Mouse (Mus musculus): ENCODE results near the gene Prkn. TPM values are rescaled to one million over a fixed set of nuclear protein-coding genes. Genes with fewer than 3 reads are reported as not detected.

The Prkn gene
- polyA plus RNA-seq, 1 experiment from 2014 or later: 5.7 TPM

GRCm38 (mm10) chr17:12082201-12082600 is 1242.0 kb downstream of the Prkn start:
- Histone ChIP-seq H3K9me3 (ENCODE audit: control insufficient read depth, low read length) (no peaks in the 10 kb centered on the region), H3K4me1 (ENCODE audit: control insufficient read depth, insufficient read depth, low read depth, low read length) (no peaks in the 10 kb centered on the region), H3K36me3 (ENCODE audit: control insufficient read depth, insufficient read depth, low read length) (no peaks in the 10 kb centered on the region), H3K9ac (ENCODE audit: low read depth, low read length) (no peak overlapping the region), H3K4me3 (ENCODE audit: low read length) (no peak overlapping the region), H3K27ac (ENCODE audit: low read depth, low read length) (no peak overlapping the region), H3K27me3 (replicated peaks; ENCODE audit: control insufficient read depth, insufficient read depth, low read length) (no peaks in the 10 kb centered on the region), H3K4me2 (ENCODE audit: low read length) (no peak overlapping the region)
- no peak for ATAC-seq
- 94% methylated on average over 5 of the region's 5 CpGs for WGBS

GRCm38 (mm10) chr17:12090261-12090927 is 1250.2 kb downstream of the Prkn start:
- Histone ChIP-seq H3K27me3 (replicated peaks; ENCODE audit: control insufficient read depth, insufficient read depth, low read length) (no peaks in the 10 kb centered on the region), H3K4me3 (ENCODE audit: low read length) (no peak overlapping the region), H3K9me3 (ENCODE audit: control insufficient read depth, low read length) (no peaks in the 10 kb centered on the region), H3K4me2 (ENCODE audit: low read length) (no peak overlapping the region), H3K4me1 (ENCODE audit: control insufficient read depth, insufficient read depth, low read depth, low read length) (no peaks in the 10 kb centered on the region), H3K27ac (ENCODE audit: low read depth, low read length) (no peak overlapping the region), H3K9ac (ENCODE audit: low read depth, low read length) (no peak overlapping the region), H3K36me3 (ENCODE audit: control insufficient read depth, insufficient read depth, low read length) (no peaks in the 10 kb centered on the region)
- ATAC-seq: peak; percentile 79
- 51% methylated on average over 5 of the region's 5 CpGs for WGBS

GRCm38 (mm10) chr17:12092901-12093564 is 1252.8 kb downstream of the Prkn start:
- 56% methylated on average over 6 of the region's 6 CpGs for WGBS
- H3K9ac ChIP-seq (ENCODE audit: low read depth, low read length): no peak overlapping the region
- no peaks in the 10 kb centered on the region for H3K36me3 ChIP-seq (ENCODE audit: control insufficient read depth, insufficient read depth, low read length)
- H3K4me2 ChIP-seq (ENCODE audit: low read length): no peak overlapping the region
- H3K27ac ChIP-seq (ENCODE audit: low read depth, low read length): no peak overlapping the region
- no peaks in the 10 kb centered on the region for H3K4me1 ChIP-seq (ENCODE audit: control insufficient read depth, insufficient read depth, low read depth, low read length)
- H3K4me3 ChIP-seq (ENCODE audit: low read length): no peak overlapping the region
- peak; percentile 67 for ATAC-seq
- no peaks in the 10 kb centered on the region for H3K27me3 ChIP-seq (replicated peaks; ENCODE audit: control insufficient read depth, insufficient read depth, low read length)
- no peaks in the 10 kb centered on the region for H3K9me3 ChIP-seq (ENCODE audit: control insufficient read depth, low read length)

GRCm38 (mm10) chr17:12094016-12094415 is 1253.8 kb downstream of the Prkn start:
- ATAC-seq: no peak
- Histone ChIP-seq H3K4me1 (ENCODE audit: control insufficient read depth, insufficient read depth, low read depth, low read length) (no peaks in the 10 kb centered on the region), H3K27me3 (replicated peaks; ENCODE audit: control insufficient read depth, insufficient read depth, low read length) (no peaks in the 10 kb centered on the region), H3K4me3 (ENCODE audit: low read length) (no peak overlapping the region), H3K9ac (ENCODE audit: low read depth, low read length) (no peak overlapping the region), H3K36me3 (ENCODE audit: control insufficient read depth, insufficient read depth, low read length) (no peaks in the 10 kb centered on the region), H3K27ac (ENCODE audit: low read depth, low read length) (no peak overlapping the region), H3K4me2 (ENCODE audit: low read length) (no peak overlapping the region), H3K9me3 (ENCODE audit: control insufficient read depth, low read length) (no peaks in the 10 kb centered on the region)
- 95% methylated on average over 1 of the region's 1 CpGs for WGBS

DNA sequence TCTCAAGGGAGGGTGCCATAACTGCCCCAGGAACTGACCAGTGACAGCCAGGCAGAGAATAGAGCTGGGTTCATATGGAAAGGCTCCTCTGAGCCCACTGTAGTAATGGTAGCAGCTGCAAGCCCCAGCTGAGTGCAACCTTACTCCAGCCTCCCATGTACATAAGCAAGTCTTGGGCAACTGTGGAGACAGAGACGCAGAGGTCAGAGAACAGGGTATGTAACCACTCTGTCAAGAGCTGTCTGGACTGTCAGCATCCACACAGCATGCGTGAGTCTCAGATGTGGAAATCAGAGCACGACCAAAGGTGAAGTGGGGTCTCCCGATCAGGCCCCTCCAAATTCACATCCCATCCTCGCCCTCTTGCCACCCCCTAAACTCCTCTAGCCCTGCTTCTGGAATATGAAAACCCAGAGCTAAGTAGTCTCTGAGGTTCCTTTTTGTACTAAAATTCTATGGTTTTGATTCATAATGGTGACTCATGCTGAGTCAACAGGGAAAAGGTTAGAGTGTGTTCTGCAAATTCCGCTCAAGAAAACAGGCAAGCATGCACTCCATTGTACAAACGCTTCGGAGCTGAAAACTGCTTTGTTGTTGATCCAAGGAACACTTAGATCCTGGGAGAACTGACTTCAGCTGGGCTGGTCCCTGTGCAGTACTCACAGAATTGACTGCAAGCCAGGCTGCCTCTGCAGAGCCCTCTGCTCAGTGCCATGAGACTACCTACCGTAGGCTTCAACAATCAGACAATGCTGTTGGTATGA is 1254.8 kb downstream of the Prkn start:
- no peak overlapping the region for H3K4me3 ChIP-seq (ENCODE audit: low read length)
- no peaks in the 10 kb centered on the region for H3K9me3 ChIP-seq (ENCODE audit: control insufficient read depth, low read length)
- no peak overlapping the region for H3K9ac ChIP-seq (ENCODE audit: low read depth, low read length)
- no peak overlapping the region for H3K4me2 ChIP-seq (ENCODE audit: low read length)
- H3K36me3 ChIP-seq (ENCODE audit: control insufficient read depth, insufficient read depth, low read length): no peaks in the 10 kb centered on the region
- WGBS: 78% methylated on average over 9 of the region's 9 CpGs
- no peak for ATAC-seq
- H3K4me1 ChIP-seq (ENCODE audit: control insufficient read depth, insufficient read depth, low read depth, low read length): no peaks in the 10 kb centered on the region
- H3K27ac ChIP-seq (ENCODE audit: low read depth, low read length): no peak overlapping the region
- H3K27me3 ChIP-seq (replicated peaks; ENCODE audit: control insufficient read depth, insufficient read depth, low read length): no peaks in the 10 kb centered on the region

DNA sequence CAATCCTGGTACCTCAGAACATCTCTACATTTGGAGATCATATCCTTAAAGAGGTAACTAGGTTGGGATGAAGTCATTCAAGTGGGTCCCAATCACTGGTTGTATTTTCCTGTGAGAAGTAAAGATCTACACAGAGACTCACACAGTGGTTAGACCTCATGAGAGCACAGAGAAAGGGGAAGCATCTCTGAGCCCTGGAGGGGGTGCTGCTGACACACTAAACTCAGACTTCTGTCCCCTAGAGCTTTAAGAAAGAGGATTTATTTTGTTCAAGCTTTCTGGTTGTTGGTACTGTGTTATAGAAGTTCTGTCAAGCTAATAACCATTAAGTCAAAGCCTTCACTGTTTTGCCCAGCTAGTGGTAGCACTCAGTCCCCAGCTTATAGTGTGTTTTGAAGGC is 1259.2 kb downstream of the Prkn start:
- ATAC-seq: no peak
- Histone ChIP-seq H3K9me3 (ENCODE audit: control insufficient read depth, low read length) (no peaks in the 10 kb centered on the region), H3K4me2 (ENCODE audit: low read length) (no peak overlapping the region), H3K9ac (ENCODE audit: low read depth, low read length) (no peak overlapping the region), H3K36me3 (ENCODE audit: control insufficient read depth, insufficient read depth, low read length) (no peaks in the 10 kb centered on the region), H3K27ac (ENCODE audit: low read depth, low read length) (no peak overlapping the region), H3K27me3 (replicated peaks; ENCODE audit: control insufficient read depth, insufficient read depth, low read length) (no peaks in the 10 kb centered on the region), H3K4me3 (ENCODE audit: low read length) (no peak overlapping the region), H3K4me1 (ENCODE audit: control insufficient read depth, insufficient read depth, low read depth, low read length) (no peaks in the 10 kb centered on the region)

- no peak overlapping the region for H3K4me2 ChIP-seq (ENCODE audit: low read length)
- WGBS: 93% methylated on average over 10 of the region's 10 CpGs
- H3K9ac ChIP-seq (ENCODE audit: low read depth, low read length): no peak overlapping the region
- H3K4me1 ChIP-seq (ENCODE audit: control insufficient read depth, insufficient read depth, low read depth, low read length): no peaks in the 10 kb centered on the region
- H3K4me3 ChIP-seq (ENCODE audit: low read length): no peak overlapping the region
- no peak overlapping the region for H3K27ac ChIP-seq (ENCODE audit: low read depth, low read length)
- H3K9me3 ChIP-seq (ENCODE audit: control insufficient read depth, low read length): no peaks in the 10 kb centered on the region
- no peaks in the 10 kb centered on the region for H3K27me3 ChIP-seq (replicated peaks; ENCODE audit: control insufficient read depth, insufficient read depth, low read length)
- H3K36me3 ChIP-seq (ENCODE audit: control insufficient read depth, insufficient read depth, low read length): no peaks in the 10 kb centered on the region
- no peak for ATAC-seq
These were observed 1262.1 kb downstream of the Prkn start for GRCm38 (mm10) chr17:12102326-12102725.

GRCm38 (mm10) chr17:12103781-12104180 is 1263.6 kb downstream of the Prkn start:
- no peak for ATAC-seq
- H3K36me3 ChIP-seq (ENCODE audit: control insufficient read depth, insufficient read depth, low read length): no peaks in the 10 kb centered on the region
- no peak overlapping the region for H3K27ac ChIP-seq (ENCODE audit: low read depth, low read length)
- no peak overlapping the region for H3K4me3 ChIP-seq (ENCODE audit: low read length)
- H3K27me3 ChIP-seq (replicated peaks; ENCODE audit: control insufficient read depth, insufficient read depth, low read length): no peaks in the 10 kb centered on the region
- H3K9me3 ChIP-seq (ENCODE audit: control insufficient read depth, low read length): no peaks in the 10 kb centered on the region
- WGBS: 84% methylated on average over 6 of the region's 6 CpGs
- no peaks in the 10 kb centered on the region for H3K4me1 ChIP-seq (ENCODE audit: control insufficient read depth, insufficient read depth, low read depth, low read length)
- H3K4me2 ChIP-seq (ENCODE audit: low read length): no peak overlapping the region
- no peak overlapping the region for H3K9ac ChIP-seq (ENCODE audit: low read depth, low read length)

DNA sequence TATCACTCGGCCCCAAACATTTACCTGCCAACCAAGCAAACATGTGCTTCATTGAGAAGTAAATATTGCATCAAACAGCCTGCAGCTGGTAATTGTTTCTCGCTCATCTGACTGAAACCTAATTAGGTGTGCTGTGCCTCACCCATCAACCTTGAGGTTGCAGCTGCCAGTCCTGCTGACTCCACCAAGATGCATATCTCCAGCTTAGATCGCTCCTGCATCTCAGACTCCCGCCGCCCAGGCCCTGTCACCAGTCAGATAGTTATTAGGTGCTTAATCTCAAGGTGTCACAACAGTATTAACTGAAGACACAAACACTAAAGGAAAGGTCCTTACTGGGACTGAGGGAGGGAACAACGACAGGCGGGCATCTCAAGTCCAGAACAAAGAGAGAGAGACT is 1264.1 kb downstream of the Prkn start:
- Histone ChIP-seq H3K27ac (ENCODE audit: low read depth, low read length) (no peak overlapping the region), H3K4me1 (ENCODE audit: control insufficient read depth, insufficient read depth, low read depth, low read length) (no peaks in the 10 kb centered on the region), H3K9me3 (ENCODE audit: control insufficient read depth, low read length) (no peaks in the 10 kb centered on the region), H3K4me2 (ENCODE audit: low read length) (no peak overlapping the region), H3K27me3 (replicated peaks; ENCODE audit: control insufficient read depth, insufficient read depth, low read length) (no peaks in the 10 kb centered on the region), H3K36me3 (ENCODE audit: control insufficient read depth, insufficient read depth, low read length) (no peaks in the 10 kb centered on the region), H3K4me3 (ENCODE audit: low read length) (no peak overlapping the region), H3K9ac (ENCODE audit: low read depth, low read length) (no peak overlapping the region)
- no peak for ATAC-seq
- WGBS: 86% methylated on average over 7 of the region's 7 CpGs
